In the genomic region with DNA sequence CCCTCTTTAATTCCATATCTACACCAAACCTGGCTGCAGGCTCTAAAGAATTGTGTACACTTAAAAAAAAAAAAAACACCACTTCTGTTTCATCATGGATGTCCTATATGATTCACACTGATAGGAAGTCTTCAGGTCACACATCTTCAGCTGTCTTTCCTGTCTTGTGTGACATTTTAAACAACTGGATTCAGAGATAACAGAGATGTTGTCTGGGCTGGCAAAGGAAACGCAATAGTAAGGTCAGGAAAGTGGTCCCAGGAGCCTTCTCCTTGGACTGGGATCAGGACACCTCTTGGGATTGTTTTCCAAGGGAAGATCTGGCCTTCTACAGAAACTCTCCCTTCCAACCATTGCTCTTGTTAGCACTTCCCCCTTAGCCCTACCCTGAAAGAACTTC, we compare ENCODE assay signal across 18 mouse cellular contexts. TPM values are rescaled to one million over a fixed set of nuclear protein-coding genes. Genes with fewer than 3 reads are reported as not detected.
DNase-seq lines count a peak whose midpoint lies in the region; ATAC-seq and TF ChIP-seq lines count a peak whose summit lies in the region.
"Had no signal": no experiment of that assay in that cellular context is flagged by ENCODE, and none has a peak within 500 bp of the region (broad histone marks: within the 10 kb centered on the region; RNA-seq: fewer than 3 reads in every experiment).

No protein-coding gene starts in this region.

- ATAC-seq in heart, embryonic 15.5 days (replicated peaks; ENCODE audit: insufficient number of reproducible peaks, insufficient read depth, low FRiP score, low read depth): no peak

- peak overlapping the region; percentile 26 for H3K4me3 ChIP-seq in heart, embryonic 15.5 days
- peak overlapping the region; percentile 1; the same call in 1 of the 2 replicates for H3K4me3 ChIP-seq in layer of hippocampus, adult 2 months
- H3K4me3 ChIP-seq: forebrain, embryonic 12.5 days; hindbrain, embryonic 13.5 days; midbrain, embryonic 12.5 days had no signal

- H3K9ac ChIP-seq in heart, embryonic 15.5 days: no peak overlapping the region
- H3K9ac ChIP-seq: forebrain, embryonic 12.5 days; hindbrain, embryonic 13.5 days; midbrain, embryonic 12.5 days had no signal

- H3K4me2 ChIP-seq in heart, embryonic 15.5 days: peak overlapping the region; percentile 30
- H3K4me2 ChIP-seq: forebrain, embryonic 12.5 days; hindbrain, embryonic 13.5 days; midbrain, embryonic 12.5 days had no signal

- no peaks in the 10 kb centered on the region for H3K36me3 ChIP-seq in heart, embryonic 15.5 days
- H3K36me3 ChIP-seq: forebrain, embryonic 12.5 days; hindbrain, embryonic 13.5 days; midbrain, embryonic 12.5 days had no signal

- DNase-seq in adrenal gland, adult 2 months: peak; percentile 13
- no peak for DNase-seq in adrenal gland, postnatal 25 days
- no peak for DNase-seq in heart, adult 18-20 months
- DNase-seq in layer of hippocampus, adult 2 months (ENCODE audit: low spot score in 2 of 2): no peak
- DNase-seq in layer of hippocampus, postnatal 36 days: no peak
- DNase-seq in lung, postnatal 10 days: peak; percentile 25
- no peak for DNase-seq in yolk sac, embryonic 10.5 days (ENCODE audit: low spot score)
- DNase-seq: cerebellum, adult 11-12 months; cerebellum, postnatal 36 days; gastrocnemius, postnatal 25 days; left cerebral cortex, postnatal 4 days had no signal

- no peaks in the 10 kb centered on the region for H3K9me3 ChIP-seq in heart, embryonic 15.5 days (replicated peaks)
- H3K9me3 ChIP-seq: forebrain, embryonic 12.5 days; hindbrain, embryonic 13.5 days; midbrain, embryonic 12.5 days had no signal

- TF ChIP-seq CTCF in layer of hippocampus, adult 2 months (conservative IDR thresholded peaks at IDR 0.05): no peak

- H3K27me3 ChIP-seq in heart, embryonic 15.5 days: no peaks in the 10 kb centered on the region
- H3K27me3 ChIP-seq: CH12.LX; forebrain, embryonic 12.5 days; hindbrain, embryonic 13.5 days; midbrain, embryonic 12.5 days had no signal

- 37% methylated on average over 1 of the region's 1 CpGs for WGBS in heart, embryonic 15.5 days

- H3K27ac ChIP-seq in heart, embryonic 15.5 days: peak overlapping the region; percentile 45
- H3K27ac ChIP-seq in layer of hippocampus, adult 2 months: no peak overlapping the region
- H3K27ac ChIP-seq: forebrain, embryonic 12.5 days; hindbrain, embryonic 13.5 days; macrophage; midbrain, embryonic 12.5 days; stomach, postnatal 0 days had no signal

- peaks cover 32% of the 10 kb centered on the region for H3K4me1 ChIP-seq in heart, embryonic 15.5 days (replicated peaks)
- H3K4me1 ChIP-seq: forebrain, embryonic 12.5 days; hindbrain, embryonic 13.5 days had no signal

RNA-seq across cellular contexts. Expression of a gene that starts 2.7 kb away (rescaled TPM):
- 10 to 100 TPM; 40.4 to 59.5 TPM for total RNA-seq in adrenal gland, adult 2 months (2021)
- 5.4 and 5.7 TPM in 2 replicates for polyA plus RNA-seq in adrenal gland, adult 2 months (2012; rRNA removed)
- total RNA-seq in adrenal gland, postnatal 25 days (2021): 47.1 TPM in 2 replicates
- 37.1 and 45.3 TPM in 2 replicates for polyA plus RNA-seq in heart, embryonic 15.5 days (2015; fragmentation: Nextera tagmentation; extraction: Ambion mirVana)
- total RNA-seq in heart, adult 18-20 months (2021): 10 to 100 TPM; 32.2 to 34.7 TPM
- 1 to 10 TPM; 7.6 to 9.2 TPM for total RNA-seq in layer of hippocampus, adult 2 months (2021)
- total RNA-seq in layer of hippocampus, postnatal 36 days (2021): 1 to 10 TPM; 6.8 to 7.9 TPM
- polyA plus RNA-seq: macrophage had no signal

Comparison
In these comparisons a context has a peak if more than half of its experiments do, and no peak if none do; other contexts are left out.
1. DNase-seq: peak in adrenal gland, adult 2 months (single experiment) and lung, postnatal 10 days (single experiment); none in adrenal gland, postnatal 25 days (single experiment), heart, adult 18-20 months (0 of 2), layer of hippocampus, adult 2 months (0 of 2), layer of hippocampus, postnatal 36 days (0 of 2) and yolk sac, embryonic 10.5 days (single experiment).